Mouse (Mus musculus) kidney, embryonic 14.5 days (tissue): ENCODE measurements around the gene Gpr18. TPM values are rescaled to one million over a fixed set of nuclear protein-coding genes. Genes with fewer than 3 reads are reported as not detected.

Source experiments
- ATAC-seq: fragments of 200-750 bp; cut with Nextera tagmentation; 2 replicates; pipeline ENCODE4 v1.8.0; 2017; ENCODE audit warnings: moderate number of reproducible peaks, mild to moderate bottlenecking, moderate TSS enrichment, moderate library complexity; ENCODE audit not compliant: low FRiP score, low TSS enrichment
- H3K27ac ChIP-seq: fragments of 300-500 bp; sonication (generic); 2 replicates; pipeline ENCODE4 v1.5.1; 2014; ENCODE audit warnings: low read depth, mild to moderate bottlenecking, low read length, moderate library complexity, mixed read lengths
- H3K27me3 ChIP-seq: fragments of 300-500 bp; sonication (generic); 2 replicates; pipeline ENCODE4 v1.6.1; 2014; ENCODE audit warnings: mild to moderate bottlenecking, low read length; ENCODE audit not compliant: control insufficient read depth, insufficient read depth
- H3K36me3 ChIP-seq: fragments of 300-500 bp; sonication (generic); 2 replicates; pipeline ENCODE4 v1.6.1; 2014; ENCODE audit warnings: low read length, mixed read lengths; ENCODE audit not compliant: control insufficient read depth, insufficient read depth
- H3K4me1 ChIP-seq: fragments of 300-500 bp; sonication (generic); 2 replicates; pipeline ENCODE4 v1.6.1; 2014; ENCODE audit warnings: low read length, mixed read lengths; ENCODE audit not compliant: control insufficient read depth, insufficient read depth
- H3K4me2 ChIP-seq: fragments of 300-500 bp; sonication (generic); replicated peaks from 2 replicates; pipeline ENCODE4 v1.6.1; 2014; ENCODE audit warnings: low read depth, mild to moderate bottlenecking, low read length
- H3K4me3 ChIP-seq: fragments of 300-500 bp; sonication (generic); 2 replicates; pipeline ENCODE4 v1.5.1; 2014; ENCODE audit warnings: mild to moderate bottlenecking, low read length
- H3K9ac ChIP-seq: fragments of 300-500 bp; sonication (generic); 2 replicates; pipeline ENCODE4 v1.6.1; 2014; ENCODE audit warnings: low read depth, mild to moderate bottlenecking, low read length, moderate library complexity
- H3K9me3 ChIP-seq: fragments of 300-500 bp; sonication (generic); 2 replicates; pipeline ENCODE4 v1.6.1; 2016; ENCODE audit warnings: low read length; ENCODE audit not compliant: control insufficient read depth
- WGBS: fragments of 180-500 bp; shearing (Covaris S2); extraction: QIAGEN DNeasy Blood & Tissue Kit; methylation state at CpG from one replicate; pipeline ENCODE4 v1.1.7; 2014; 5-methylcytosine and 5-hydroxymethylcytosine counted together
- polyA plus RNA-seq: library from polyadenylated mRNA; unstranded; fragments of >200 nt; fragmentation: Nextera tagmentation; extraction: Ambion mirVana; gene quantifications from 2 replicates; pipeline ENCODE4 v1.2.1, GENCODE M21; 2014

Gpr18 gene
- 0.17 and 0.42 TPM in 2 replicates for polyA plus RNA-seq

- no peak within 1 kb of the TSS for H3K4me3 ChIP-seq
- no peak within 1 kb of the TSS for H3K9ac ChIP-seq
- no peaks in the 10 kb centered on the region for H3K27me3 ChIP-seq
- ATAC-seq, result no peak
- peaks cover 27% of the 10 kb centered on the region for H3K36me3 ChIP-seq
- H3K4me2 ChIP-seq, result no peak within 1 kb of the TSS
- 82% methylated on average over 8 of the region's 8 CpGs for WGBS
- H3K4me1 ChIP-seq, result peaks cover 5% of the 10 kb centered on the region; the same call in 1 of the 2 replicates
- no peak within 1 kb of the TSS for H3K27ac ChIP-seq
- H3K9me3 ChIP-seq, result no peaks in the 10 kb centered on the region
Measured at GRCm38 (mm10) chr14:121915621-121916020, at the start of gene Gpr18. Gpr18 (minus strand) TSS chr14:121915781.

GRCm38 (mm10) chr14:121964990-121965389 is 49.4 kb upstream of the Gpr18 start, which contains the start of gene Gpr183:
Gpr183 (minus strand) TSS chr14:121965195.
- Histone ChIP-seq H3K36me3 (no peaks in the 10 kb centered on the region), H3K9ac (no peak within 1 kb of the TSS), H3K4me3 (peak within 1 kb of the TSS; percentile 18; the same call in 1 of the 2 replicates), H3K4me2 (no peak within 1 kb of the TSS), H3K27ac (no peak within 1 kb of the TSS), H3K4me1 (peaks cover 29% of the 10 kb centered on the region), H3K27me3 (no peaks in the 10 kb centered on the region), H3K9me3 (no peaks in the 10 kb centered on the region)
- ATAC-seq, result no peak
- WGBS, result 32% methylated on average over 6 of the region's 6 CpGs

GRCm38 (mm10) chr14:121963942-121964335 is 48.4 kb upstream of the Gpr18 start:
- Histone ChIP-seq H3K27me3 (no peaks in the 10 kb centered on the region), H3K27ac (no peak overlapping the region), H3K9ac (peak overlapping the region; percentile 37; the same call in 1 of the 2 replicates), H3K4me1 (peaks cover 33% of the 10 kb centered on the region), H3K4me2 (peak overlapping the region; percentile 21; the same call in 1 of the 2 replicates), H3K4me3 (peak overlapping the region; percentile 18; the same call in 1 of the 2 replicates), H3K9me3 (no peaks in the 10 kb centered on the region), H3K36me3 (no peaks in the 10 kb centered on the region)
- ATAC-seq, result no peak
- 37% methylated on average over 4 of the region's 4 CpGs for WGBS

GRCm38 (mm10) chr14:121963251-121963941 is 47.8 kb upstream of the Gpr18 start:
- Histone ChIP-seq H3K36me3 (no peaks in the 10 kb centered on the region), H3K9ac (peak overlapping the region; percentile 37; the same call in 1 of the 2 replicates), H3K27ac (no peak overlapping the region), H3K27me3 (no peaks in the 10 kb centered on the region), H3K4me3 (peak overlapping the region; percentile 18; the same call in 1 of the 2 replicates), H3K4me2 (peak overlapping the region; percentile 21), H3K9me3 (no peaks in the 10 kb centered on the region), H3K4me1 (peaks cover 38% of the 10 kb centered on the region)
- peak; percentile 37; the same call in 1 of the 2 replicates for ATAC-seq
- 59% methylated on average over 9 of the region's 9 CpGs for WGBS

- 40% methylated on average over 14 of the region's 14 CpGs for WGBS
- Histone ChIP-seq H3K4me2 (no peak overlapping the region), H3K27ac (peak overlapping the region; percentile 48; the same call in 1 of the 2 replicates)
Measured at GRCm38 (mm10) chr14:121962128-121962890, 46.7 kb upstream of the Gpr18 start.

GRCm38 (mm10) chr14:121961496-121962127 is 46.0 kb upstream of the Gpr18 start:
- no peak for ATAC-seq
- WGBS, result 67% methylated on average over 12 of the region's 12 CpGs
- peak overlapping the region; percentile 48; the same call in 1 of the 2 replicates for H3K27ac ChIP-seq

More at GRCm38 (mm10) chr14:121962128-121962890, 46.7 kb upstream of the Gpr18 start:
- no peak overlapping the region for H3K4me3 ChIP-seq
- no peak overlapping the region for H3K9ac ChIP-seq
- ATAC-seq, result no peak
- peaks cover 34% of the 10 kb centered on the region for H3K4me1 ChIP-seq
- no peaks in the 10 kb centered on the region for H3K36me3 ChIP-seq
- no peaks in the 10 kb centered on the region for H3K9me3 ChIP-seq
- no peaks in the 10 kb centered on the region for H3K27me3 ChIP-seq

GRCm38 (mm10) chr14:121960997-121961396 is 45.4 kb upstream of the Gpr18 start:
- Histone ChIP-seq H3K4me2 (no peak overlapping the region), H3K27ac (no peak overlapping the region), H3K27me3 (no peaks in the 10 kb centered on the region), H3K4me1 (peaks cover 32% of the 10 kb centered on the region), H3K4me3 (no peak overlapping the region), H3K9ac (no peak overlapping the region), H3K9me3 (no peaks in the 10 kb centered on the region), H3K36me3 (no peaks in the 10 kb centered on the region)
- 24% methylated on average over 6 of the region's 6 CpGs for whole genome bisulfite sequencing
- no peak for ATAC-seq

More at GRCm38 (mm10) chr14:121961496-121962127, 46.0 kb upstream of the Gpr18 start:
- Histone ChIP-seq H3K4me3 (no peak overlapping the region), H3K4me2 (no peak overlapping the region), H3K27me3 (no peaks in the 10 kb centered on the region), H3K9me3 (no peaks in the 10 kb centered on the region), H3K4me1 (peaks cover 32% of the 10 kb centered on the region), H3K9ac (no peak overlapping the region), H3K36me3 (no peaks in the 10 kb centered on the region)

GRCm38 (mm10) chr14:121960531-121960930 is 45.0 kb upstream of the Gpr18 start:
- H3K4me2 ChIP-seq, result no peak overlapping the region
- 72% methylated on average over 2 of the region's 2 CpGs for WGBS
- no peaks in the 10 kb centered on the region for H3K9me3 ChIP-seq
- ATAC-seq, result no peak
- no peaks in the 10 kb centered on the region for H3K36me3 ChIP-seq
- H3K9ac ChIP-seq, result no peak overlapping the region
- H3K27ac ChIP-seq, result no peak overlapping the region
- H3K4me3 ChIP-seq, result no peak overlapping the region
- no peaks in the 10 kb centered on the region for H3K27me3 ChIP-seq
- H3K4me1 ChIP-seq, result peaks cover 32% of the 10 kb centered on the region
